In genomic region chr1:132312703-132313102, GRCm38 (mm10) we compare ENCODE assay signal across 9 mouse cellular contexts. TPM values are rescaled to one million over a fixed set of nuclear protein-coding genes. Genes with fewer than 3 reads are reported as not detected.
DNase-seq lines count a peak whose midpoint lies in the region; ATAC-seq lines count a peak whose summit lies in the region.
"Had no signal": no experiment of that assay in that cellular context is flagged by ENCODE, and none has a peak within 500 bp of the region (broad histone marks: within the 10 kb centered on the region; RNA-seq: fewer than 3 reads in every experiment).

No protein-coding gene starts in this region.

- H3K4me3 ChIP-seq in hindbrain, embryonic 10.5 days = no peak overlapping the region
- H3K4me3 ChIP-seq in hindbrain, embryonic 12.5 days = no peak overlapping the region
- H3K4me3 ChIP-seq: limb, embryonic 15.5 days had no signal

- no peaks in the 10 kb centered on the region for H3K9me3 ChIP-seq in hindbrain, embryonic 10.5 days
- H3K9me3 ChIP-seq in hindbrain, embryonic 12.5 days (replicated peaks) = no peaks in the 10 kb centered on the region
- H3K9me3 ChIP-seq: limb, embryonic 15.5 days had no signal

- WGBS in hindbrain, embryonic 10.5 days = 56% methylated on average over 3 of the region's 3 CpGs
- WGBS in hindbrain, embryonic 12.5 days = 59% methylated on average over 3 of the region's 3 CpGs
- 41% methylated on average over 3 of the region's 3 CpGs for WGBS in large intestine, adult 2 months

- no peak overlapping the region for H3K9ac ChIP-seq in hindbrain, embryonic 12.5 days
- H3K9ac ChIP-seq: limb, embryonic 15.5 days had no signal

- H3K27ac ChIP-seq in hindbrain, embryonic 10.5 days = peak overlapping the region; percentile 82
- no peak overlapping the region for H3K27ac ChIP-seq in hindbrain, embryonic 12.5 days
- H3K27ac ChIP-seq: limb, embryonic 15.5 days had no signal

- H3K27me3 ChIP-seq in hindbrain, embryonic 10.5 days (ENCODE audit: insufficient read depth, poor library complexity, severe bottlenecking) = peaks cover 17% of the 10 kb centered on the region; the same call in 1 of the 2 replicates
- peaks cover 10% of the 10 kb centered on the region; the same call in 1 of the 2 replicates for H3K27me3 ChIP-seq in hindbrain, embryonic 12.5 days

- peaks cover 49% of the 10 kb centered on the region for H3K4me1 ChIP-seq in hindbrain, embryonic 10.5 days (replicated peaks)
- peaks cover 21% of the 10 kb centered on the region for H3K4me1 ChIP-seq in hindbrain, embryonic 12.5 days

- H3K4me2 ChIP-seq in hindbrain, embryonic 12.5 days (replicated peaks) = no peak overlapping the region
- H3K4me2 ChIP-seq: limb, embryonic 15.5 days had no signal

- 0 out of 2 replicates have a peak, but pooled peaks cover under 1% of the 10 kb centered on the region for H3K36me3 ChIP-seq in hindbrain, embryonic 10.5 days
- no peaks in the 10 kb centered on the region for H3K36me3 ChIP-seq in hindbrain, embryonic 12.5 days
- H3K36me3 ChIP-seq: limb, embryonic 15.5 days had no signal

- no peak for ATAC-seq in hindbrain, embryonic 12.5 days (ENCODE audit: low FRiP score)
- ATAC-seq in CD4-positive, CD25-positive, alpha-beta regulatory T cell, adult 4 months = peak; percentile 32
- peak; percentile 57 for ATAC-seq in megakaryocyte progenitor cell, adult 5-6 weeks (replicated peaks; ENCODE audit: poor library complexity)

- peak; percentile 64 for DNase-seq in hindbrain, embryonic 10.5 days (ENCODE audit: low spot score)
- peak; percentile 56 for DNase-seq in cerebellum, adult 8-10 months
- peak; percentile 44 to 76 for DNase-seq in heart, adult 9 months (ENCODE audit: low spot score in 2 of 2)
- peak; percentile 70 for DNase-seq in large intestine, adult 2 months (ENCODE audit: low read depth, low spot score)
- DNase-seq in thymus, postnatal 0 days (ENCODE audit: low spot score) = peak; percentile 52

RNA-seq across cellular contexts. Expression of gene Nuak2, which starts 3.2 kb away (rescaled TPM):
- 42.3 and 44.4 TPM in 2 replicates for polyA plus RNA-seq in hindbrain, embryonic 10.5 days (2016; fragmentation: Nextera tagmentation; extraction: Ambion mirVana)
- 29.7 and 30.0 TPM in 2 replicates for polyA plus RNA-seq in hindbrain, embryonic 12.5 days (2016; fragmentation: Nextera tagmentation; extraction: Ambion mirVana)
- polyA plus RNA-seq in CD4-positive, CD25-positive, alpha-beta regulatory T cell, adult 4 months (2017; shearing (Covaris generic)) = 1 to 10 TPM; 2.0 to 4.3 TPM
- polyA plus RNA-seq in large intestine, adult 2 months (2012; rRNA removed) = 55.4 and 75.8 TPM in 2 replicates
- 19.8 and 26.1 TPM in 2 replicates for total RNA-seq in megakaryocyte progenitor cell, adult 5-6 weeks (2015)
- total RNA-seq in megakaryocyte progenitor cell, adult 5-6 weeks (2017) = 14.5 and 20.2 TPM in 2 replicates
- 1.7 and 2.2 TPM in 2 replicates for polyA plus RNA-seq in thymus, postnatal 0 days (2015; fragmentation: Nextera tagmentation; extraction: Ambion mirVana)

RNA-seq across cellular contexts. Expression of gene Klhdc8a, which starts 14.3 kb away (rescaled TPM):
- polyA plus RNA-seq in hindbrain, embryonic 10.5 days (2016; fragmentation: Nextera tagmentation; extraction: Ambion mirVana) = 1.0 and 3.5 TPM in 2 replicates
- polyA plus RNA-seq in hindbrain, embryonic 12.5 days (2016; fragmentation: Nextera tagmentation; extraction: Ambion mirVana) = 5.1 and 5.3 TPM in 2 replicates
- under 1 TPM in 1 of 2 experiments, not detected in 1; 0.07 TPM for polyA plus RNA-seq in CD4-positive, CD25-positive, alpha-beta regulatory T cell, adult 4 months (2017; shearing (Covaris generic))
- polyA plus RNA-seq in large intestine, adult 2 months (2012; rRNA removed) = 1.1 and 1.6 TPM in 2 replicates
- total RNA-seq in megakaryocyte progenitor cell, adult 5-6 weeks (2015) = not detected in 2 replicates
- not detected in 2 replicates for total RNA-seq in megakaryocyte progenitor cell, adult 5-6 weeks (2017)
- polyA plus RNA-seq in thymus, postnatal 0 days (2015; fragmentation: Nextera tagmentation; extraction: Ambion mirVana) = 3.6 and 4.5 TPM in 2 replicates
